ENCODE assay signal across 16 mouse cellular contexts in the genomic region with DNA sequence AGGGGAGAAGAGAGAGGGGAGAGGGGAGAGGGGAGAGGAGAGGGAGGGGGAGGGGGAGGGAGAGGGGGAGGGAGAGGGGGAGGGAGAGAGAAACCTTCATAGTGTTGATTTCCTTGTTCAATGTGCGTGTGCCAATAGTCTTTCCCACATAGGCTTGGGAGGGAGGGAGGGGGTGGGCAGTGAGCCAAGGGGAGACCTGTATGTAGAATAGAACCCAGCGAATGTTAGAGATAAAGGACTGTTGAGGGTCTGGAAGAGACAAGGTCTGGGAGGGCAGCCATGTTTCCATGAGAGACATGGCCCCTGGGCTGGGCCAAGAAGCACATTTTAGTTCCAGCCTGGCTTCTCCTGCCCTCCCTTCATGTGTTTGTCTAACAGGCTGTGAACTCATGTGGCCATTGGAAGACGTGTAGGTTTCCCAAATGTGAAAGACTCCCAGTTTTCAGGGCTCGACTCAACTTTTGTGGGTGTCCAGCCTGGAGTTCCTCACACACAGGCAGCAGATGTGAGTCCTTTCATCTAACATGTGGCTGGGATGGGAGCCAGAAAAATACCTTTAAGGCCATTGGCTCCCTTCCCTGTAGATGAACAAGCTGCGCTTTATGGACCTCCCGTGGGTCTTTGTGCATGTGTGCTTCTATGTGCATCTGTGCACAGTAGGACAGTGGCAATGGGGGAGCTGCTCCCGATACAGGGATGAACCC.
"Had no signal": no experiment of that assay in that cellular context is flagged by ENCODE, and none has a peak within 500 bp of the region (broad histone marks: within the 10 kb centered on the region; RNA-seq: fewer than 3 reads in every experiment).

No protein-coding gene starts in this region.

- H3K9me3 ChIP-seq: kidney, embryonic 15.5 days; limb, embryonic 12.5 days; neural tube, embryonic 15.5 days had no signal

- H3K27ac ChIP-seq: kidney, embryonic 15.5 days; left cerebral cortex, adult 2 months; limb, embryonic 12.5 days; neural tube, embryonic 15.5 days had no signal

- H3K9ac ChIP-seq: kidney, embryonic 15.5 days; limb, embryonic 12.5 days; lung, embryonic 14.5 days; neural tube, embryonic 15.5 days had no signal

- H3K4me3 ChIP-seq: kidney, embryonic 15.5 days; left cerebral cortex, adult 2 months; limb, embryonic 12.5 days; megakaryocyte, embryonic 14.5 days; myocyte; neural tube, embryonic 15.5 days had no signal

- DNase-seq: kidney, adult 18-20 months; kidney, postnatal 14 days; lung, embryonic 14.5 days; lung, postnatal 10 days; midbrain, embryonic 14.5 days; right cerebral cortex, adult 18-20 months; right cerebral cortex, postnatal 25 days; thymus, adult 18-20 months; thymus, postnatal 25 days had no signal

- H3K27me3 ChIP-seq: kidney, embryonic 15.5 days; limb, embryonic 12.5 days; neural tube, embryonic 15.5 days had no signal

- H3K4me2 ChIP-seq: kidney, embryonic 15.5 days; limb, embryonic 12.5 days; liver, embryonic 11.5 days; lung, embryonic 14.5 days; neural tube, embryonic 15.5 days had no signal

- H3K36me3 ChIP-seq: kidney, embryonic 15.5 days; limb, embryonic 12.5 days; neural tube, embryonic 15.5 days had no signal

- H3K4me1 ChIP-seq: kidney, embryonic 15.5 days; limb, embryonic 12.5 days; megakaryocyte, embryonic 14.5 days; neural tube, embryonic 15.5 days had no signal
